Mouse (Mus musculus) myocyte (in vitro differentiated cells): ENCODE measurements around the gene Csgalnact2.

ENCODE experiments used
- E2F4 ChIP-seq: IDR thresholded peaks from one replicate; pipeline ENCODE4 v1.6.1; 2011; ENCODE audit warnings: mild to moderate bottlenecking, control low read depth, moderate library complexity; ENCODE audit not compliant: insufficient read depth
- MYOD1 ChIP-seq, 3 experiments: IDR thresholded peaks; one replicate each; pipeline ENCODE4 v1.6.1; 2011; ENCODE audit warnings: control low read depth in 2 of 3, low read depth in 2 of 3, mild to moderate bottlenecking in 2 of 3, moderate library complexity in 1 of 3; ENCODE audit not compliant: insufficient read length in 2 of 3, control insufficient read depth in 1 of 3
- MYOG ChIP-seq, 3 experiments: IDR thresholded peaks; one replicate each; pipeline ENCODE4 v1.6.1; 2011; ENCODE audit warnings: control low read depth in 2 of 3, low read depth in 2 of 3, mild to moderate bottlenecking in 2 of 3; ENCODE audit not compliant: insufficient read length in 2 of 3, control insufficient read depth in 1 of 3, insufficient read depth in 1 of 3
- POLR2A ChIP-seq: IDR thresholded peaks from one replicate; pipeline ENCODE4 v1.6.1; 2011; ENCODE audit warnings: low read depth, mild to moderate bottlenecking, control low read depth, moderate library complexity; ENCODE audit not compliant: insufficient read length
- POLR2AphosphoS2 ChIP-seq: IDR thresholded peaks from one replicate; pipeline ENCODE4 v1.6.1; 2011; ENCODE audit warnings: low read depth, control low read depth; ENCODE audit not compliant: insufficient read length
- TCF12 ChIP-seq: IDR thresholded peaks from one replicate; pipeline ENCODE4 v1.6.1; 2011; ENCODE audit warnings: mild to moderate bottlenecking, control low read depth; ENCODE audit not compliant: poor library complexity, insufficient read depth, severe bottlenecking

GRCm38 (mm10) chr6:118126577-118126976 is 12.4 kb downstream of the Csgalnact2 start:
- TF ChIP-seq POLR2A (no peak), POLR2AphosphoS2 (no peak), MYOD1 (IDR thresholded peaks at IDR 0.05; ENCODE audit: control insufficient read depth in 1 of 3, insufficient read length in 2 of 3, low read depth in 2 of 3) (no peak), MYOG (IDR thresholded peaks at IDR 0.05; ENCODE audit: control insufficient read depth in 1 of 3, insufficient read depth in 1 of 3, insufficient read length in 2 of 3, low read depth in 2 of 3) (no peak), E2F4 (no peak), TCF12 (no peak)
